Mouse (Mus musculus) megakaryocyte, embryonic 14.5 days (primary cell): ENCODE data around the gene Atrip. TPM values are rescaled to one million over a fixed set of nuclear protein-coding genes. Genes with fewer than 3 reads are reported as not detected.

Source experiments
- H3K27me3 ChIP-seq: replicated peaks from 2 replicates; pipeline ENCODE3; 2012; ENCODE audit warnings: inconsistent platforms
- H3K36me3 ChIP-seq: replicated peaks from 2 replicates; pipeline ENCODE3; 2012; ENCODE audit warnings: low read length, inconsistent platforms, mixed read lengths
- H3K4me1 ChIP-seq: 2 replicates; pipeline ENCODE4 v1.6.1; 2012; ENCODE audit warnings: inconsistent platforms
- H3K4me3 ChIP-seq: replicated peaks from 2 replicates; pipeline ENCODE3; 2012; ENCODE audit warnings: moderate library complexity, mild to moderate bottlenecking, inconsistent platforms
- H3K9me3 ChIP-seq: 2 replicates; pipeline ENCODE4 v1.6.1; 2012; ENCODE audit warnings: inconsistent platforms
- FLI1 ChIP-seq: IDR thresholded peaks from 2 replicates; pipeline ENCODE4 v1.6.1; 2012; ENCODE audit warnings: low read length, inconsistent platforms, mixed read lengths
- GATA1 ChIP-seq: IDR thresholded peaks from 3 replicates; pipeline ENCODE4 v1.6.1; 2012; ENCODE audit warnings: mixed read lengths, low read length, inconsistent platforms, borderline replicate concordance
- polyA plus RNA-seq: library from polyadenylated mRNA; stranded (reverse); fragments of >175 nt; gene quantifications from 2 replicates; pipeline ENCODE4 v1.2.3, GENCODE M21; 2012; ENCODE audit warnings: low replicate concordance; ENCODE audit not compliant: insufficient read depth

The Atrip gene
- polyA plus RNA-seq, 1 experiment, result 2.8 TPM

- no peaks in the 10 kb centered on the region for H3K9me3 ChIP-seq
- H3K4me1 ChIP-seq, result peaks cover 40% of the 10 kb centered on the region
- H3K4me3 ChIP-seq, result peak overlapping the region; percentile 97
- H3K36me3 ChIP-seq, result peaks cover 16% of the 10 kb centered on the region
- peaks cover 3% of the 10 kb centered on the region for H3K27me3 ChIP-seq
- TF ChIP-seq GATA1 (no peak), FLI1 (no peak)
Measured at GRCm38 (mm10) chr9:109039681-109040080, 34.2 kb downstream of the Atrip start.

- no peaks in the 10 kb centered on the region for H3K9me3 ChIP-seq
- peaks cover 40% of the 10 kb centered on the region for H3K4me1 ChIP-seq
- TF ChIP-seq GATA1, result no peak
- TF ChIP-seq FLI1, result no peak
- peak overlapping the region; percentile 97 for H3K4me3 ChIP-seq
- H3K27me3 ChIP-seq, result peaks cover 3% of the 10 kb centered on the region
- peaks cover 13% of the 10 kb centered on the region for H3K36me3 ChIP-seq
Measured at GRCm38 (mm10) chr9:109038901-109039364, 35.0 kb downstream of the Atrip start.

- H3K27me3 ChIP-seq, result peaks cover 5% of the 10 kb centered on the region
- H3K9me3 ChIP-seq, result no peaks in the 10 kb centered on the region
- peaks cover 42% of the 10 kb centered on the region for H3K4me1 ChIP-seq
- peak within 1 kb of the TSS; percentile 97 for H3K4me3 ChIP-seq
- no peak for TF ChIP-seq FLI1
- peaks cover 16% of the 10 kb centered on the region for H3K36me3 ChIP-seq
Measured at GRCm38 (mm10) chr9:109038086-109038895, 35.6 kb downstream of the Atrip start, which contains the start of gene Shisa5. Gene Shisa5, plus strand, starts transcription at chr9:109038565.

- Histone ChIP-seq H3K27me3 (peaks cover 16% of the 10 kb centered on the region), H3K36me3 (peaks cover 50% of the 10 kb centered on the region), H3K4me3 (no peak overlapping the region), H3K9me3 (no peaks in the 10 kb centered on the region), H3K4me1 (peaks cover 33% of the 10 kb centered on the region)
- no peak for TF ChIP-seq GATA1
- no peak for TF ChIP-seq FLI1
Measured at GRCm38 (mm10) chr9:109032435-109032834, 41.5 kb downstream of the Atrip start.

- Histone ChIP-seq H3K36me3 (peaks cover 57% of the 10 kb centered on the region), H3K4me3 (no peak overlapping the region), H3K27me3 (peaks cover 20% of the 10 kb centered on the region), H3K9me3 (no peaks in the 10 kb centered on the region), H3K4me1 (peaks cover 38% of the 10 kb centered on the region)
- no peak for TF ChIP-seq GATA1
- no peak for TF ChIP-seq FLI1
Measured at GRCm38 (mm10) chr9:109031686-109032085, 42.2 kb downstream of the Atrip start.

- peaks cover 64% of the 10 kb centered on the region for H3K36me3 ChIP-seq
- no peak overlapping the region for H3K4me3 ChIP-seq
- peaks cover 41% of the 10 kb centered on the region for H3K4me1 ChIP-seq
- TF ChIP-seq FLI1 (no peak), GATA1 (no peak)
- peaks cover 23% of the 10 kb centered on the region for H3K27me3 ChIP-seq
- H3K9me3 ChIP-seq, result no peaks in the 10 kb centered on the region
Measured at GRCm38 (mm10) chr9:109031001-109031400, 42.9 kb downstream of the Atrip start.

GRCm38 (mm10) chr9:109030312-109030711, 43.6 kb downstream of the Atrip start:
- no peak for TF ChIP-seq GATA1
- no peak for TF ChIP-seq FLI1
- Histone ChIP-seq H3K4me3 (no peak overlapping the region), H3K4me1 (peaks cover 41% of the 10 kb centered on the region), H3K27me3 (peaks cover 23% of the 10 kb centered on the region), H3K9me3 (no peaks in the 10 kb centered on the region), H3K36me3 (peaks cover 71% of the 10 kb centered on the region)

GRCm38 (mm10) chr9:109028919-109029318, 45.0 kb downstream of the Atrip start:
- TF ChIP-seq FLI1, result no peak
- TF ChIP-seq GATA1, result no peak
- no peaks in the 10 kb centered on the region for H3K9me3 ChIP-seq
- H3K4me3 ChIP-seq, result no peak overlapping the region
- H3K4me1 ChIP-seq, result peaks cover 45% of the 10 kb centered on the region
- H3K27me3 ChIP-seq, result peaks cover 28% of the 10 kb centered on the region
- peaks cover 83% of the 10 kb centered on the region for H3K36me3 ChIP-seq

GRCm38 (mm10) chr9:109028421-109028820, 45.5 kb downstream of the Atrip start:
- Histone ChIP-seq H3K27me3 (peaks cover 27% of the 10 kb centered on the region), H3K36me3 (peaks cover 85% of the 10 kb centered on the region), H3K4me3 (no peak overlapping the region)

GRCm38 (mm10) chr9:109027521-109027920, 46.4 kb downstream of the Atrip start:
- H3K36me3 ChIP-seq, result peaks cover 92% of the 10 kb centered on the region
- H3K4me1 ChIP-seq, result peaks cover 49% of the 10 kb centered on the region
- H3K9me3 ChIP-seq, result no peaks in the 10 kb centered on the region
- no peak overlapping the region for H3K4me3 ChIP-seq
- no peak for TF ChIP-seq GATA1
- no peak for TF ChIP-seq FLI1
- H3K27me3 ChIP-seq, result peaks cover 26% of the 10 kb centered on the region

More at GRCm38 (mm10) chr9:109028421-109028820, 45.5 kb downstream of the Atrip start:
- Histone ChIP-seq H3K4me1 (peaks cover 49% of the 10 kb centered on the region), H3K9me3 (no peaks in the 10 kb centered on the region)
- TF ChIP-seq FLI1, result no peak
- TF ChIP-seq GATA1, result no peak
